Mouse (Mus musculus) kidney, embryonic 15.5 days (tissue): ENCODE measurements around the gene Inpp5f. TPM values are rescaled to one million over a fixed set of nuclear protein-coding genes. Genes with fewer than 3 reads are reported as not detected.

Experiments
- ATAC-seq: fragments of 200-750 bp; cut with Nextera tagmentation; replicated peaks from 2 replicates; pipeline ENCODE4 v1.8.0; 2017; ENCODE audit warnings: moderate TSS enrichment; ENCODE audit not compliant: low FRiP score
- H3K27ac ChIP-seq: fragments of 300-500 bp; sonication (generic); 2 replicates; pipeline ENCODE4 v1.5.1; 2015; ENCODE audit warnings: mild to moderate bottlenecking, inconsistent platforms
- H3K27me3 ChIP-seq: fragments of 300-500 bp; sonication (generic); 2 replicates; pipeline ENCODE4 v1.6.1; 2015; ENCODE audit warnings: inconsistent platforms
- H3K36me3 ChIP-seq: fragments of 300-500 bp; sonication (generic); 2 replicates; pipeline ENCODE4 v1.6.1; 2015; ENCODE audit warnings: inconsistent platforms
- H3K4me1 ChIP-seq: fragments of 300-500 bp; sonication (generic); 2 replicates; pipeline ENCODE4 v1.6.1; 2015; ENCODE audit warnings: inconsistent platforms
- H3K4me2 ChIP-seq: fragments of 300-500 bp; sonication (generic); 2 replicates; pipeline ENCODE4 v1.6.1; 2015; ENCODE audit warnings: moderate library complexity, mild to moderate bottlenecking, inconsistent platforms
- H3K4me3 ChIP-seq: fragments of 300-500 bp; sonication (generic); replicated peaks from 2 replicates; pipeline ENCODE4 v1.5.1; 2015; ENCODE audit warnings: mild to moderate bottlenecking, inconsistent platforms
- H3K9ac ChIP-seq: fragments of 300-500 bp; sonication (generic); 2 replicates; pipeline ENCODE4 v1.6.1; 2015; ENCODE audit warnings: mild to moderate bottlenecking, inconsistent platforms
- H3K9me3 ChIP-seq: fragments of 300-500 bp; sonication (generic); replicated peaks from 2 replicates; pipeline ENCODE4 v1.6.1; 2016; ENCODE audit warnings: inconsistent platforms
- WGBS: fragments of 180-500 bp; shearing (Covaris S2); methylation state at CpG from one replicate; pipeline ENCODE4 v1.1.7; 2015; ENCODE audit warnings: mixed read lengths; 5-methylcytosine and 5-hydroxymethylcytosine counted together
- polyA plus RNA-seq: library from polyadenylated mRNA; unstranded; fragments of >200 nt; fragmentation: Nextera tagmentation; extraction: Ambion mirVana; gene quantifications from 2 replicates; pipeline ENCODE4 v1.2.1, GENCODE M21; 2015

Gene Inpp5f
- polyA plus RNA-seq, 1 experiment from 2014 or later, result 25.6 TPM

DNA sequence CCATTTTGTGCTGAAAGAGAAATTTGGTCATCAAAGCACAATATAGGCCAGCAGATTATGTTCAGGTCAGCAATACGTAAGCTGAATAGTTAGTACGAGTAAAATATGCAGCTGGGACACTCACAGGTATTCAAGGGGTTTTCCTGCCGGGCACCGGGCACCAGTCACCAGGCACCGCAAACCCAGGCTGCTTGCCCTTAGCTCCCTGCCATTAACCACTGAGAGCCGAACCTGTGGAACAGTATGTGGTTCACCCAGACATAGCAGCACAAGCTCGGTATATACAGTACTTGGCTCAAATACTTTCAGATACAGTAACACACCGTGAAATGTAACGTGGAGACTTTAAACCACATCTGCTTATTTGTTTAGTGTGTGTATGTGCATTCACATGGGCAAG is 114.1 kb downstream of the Inpp5f start:
- no peak for ATAC-seq
- Histone ChIP-seq H3K4me2 (no peak overlapping the region), H3K4me3 (no peak overlapping the region), H3K4me1 (peaks cover 23% of the 10 kb centered on the region), H3K27me3 (no peaks in the 10 kb centered on the region), H3K27ac (peak overlapping the region; percentile 49; the same call in 1 of the 2 replicates), H3K36me3 (peaks cover 42% of the 10 kb centered on the region), H3K9me3 (no peaks in the 10 kb centered on the region), H3K9ac (no peak overlapping the region)
- WGBS, result 86% methylated on average over 9 of the region's 9 CpGs

GRCm38 (mm10) chr7:128726999-128727398 is 115.9 kb downstream of the Inpp5f start:
- 76% methylated on average over 10 of the region's 10 CpGs for WGBS
- peaks cover 26% of the 10 kb centered on the region for H3K4me1 ChIP-seq
- H3K4me2 ChIP-seq, result no peak overlapping the region
- H3K27ac ChIP-seq, result no peak overlapping the region
- H3K36me3 ChIP-seq, result peaks cover 26% of the 10 kb centered on the region
- H3K27me3 ChIP-seq, result no peaks in the 10 kb centered on the region
- ATAC-seq, result no peak
- no peak overlapping the region for H3K9ac ChIP-seq
- H3K9me3 ChIP-seq, result no peaks in the 10 kb centered on the region
- H3K4me3 ChIP-seq, result no peak overlapping the region

DNA sequence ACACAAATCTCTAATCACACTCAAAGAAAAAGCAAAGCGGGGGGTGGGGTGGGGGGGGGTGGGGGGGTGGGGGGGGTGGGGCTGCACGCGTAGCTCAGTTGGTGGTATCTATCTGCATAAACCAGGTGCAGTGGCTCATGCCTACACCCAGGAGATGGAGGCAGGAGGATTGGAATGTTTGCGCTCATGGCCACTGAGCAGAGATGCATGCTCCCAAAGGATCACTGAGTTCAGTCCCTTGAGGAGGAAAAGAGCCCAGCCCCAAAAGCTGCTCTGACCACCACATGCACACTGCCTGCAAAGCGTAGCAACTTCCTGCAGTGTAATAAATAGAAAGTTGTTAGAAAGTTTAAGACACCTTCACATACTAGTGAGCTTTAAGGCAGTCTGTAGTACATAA is 116.6 kb downstream of the Inpp5f start:
- H3K27ac ChIP-seq, result no peak overlapping the region
- no peak overlapping the region for H3K4me2 ChIP-seq
- no peaks in the 10 kb centered on the region for H3K27me3 ChIP-seq
- peaks cover 29% of the 10 kb centered on the region for H3K4me1 ChIP-seq
- H3K9ac ChIP-seq, result no peak overlapping the region
- peaks cover 19% of the 10 kb centered on the region for H3K36me3 ChIP-seq
- H3K4me3 ChIP-seq, result no peak overlapping the region
- WGBS, result 61% methylated on average over 5 of the region's 5 CpGs
- H3K9me3 ChIP-seq, result no peaks in the 10 kb centered on the region
- ATAC-seq, result no peak

DNA sequence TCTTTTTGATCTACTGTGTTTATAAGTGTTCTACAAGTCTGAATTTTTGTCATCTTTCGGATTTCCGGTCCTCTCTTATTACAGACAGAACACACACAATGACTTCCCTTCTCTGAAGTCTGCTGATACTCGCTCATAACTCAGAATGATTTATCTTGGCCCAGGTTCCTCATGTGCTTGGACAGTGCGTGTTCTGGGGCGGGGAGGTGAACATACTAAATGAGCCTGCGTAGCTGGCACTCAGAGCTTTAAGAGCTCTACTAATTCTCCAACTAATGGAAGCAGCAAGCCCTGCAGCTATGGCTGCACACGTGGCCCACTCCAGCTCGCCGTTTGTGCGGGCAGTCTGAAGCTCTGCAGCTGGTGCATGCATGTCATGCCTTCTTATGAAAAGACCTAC is 117.6 kb downstream of the Inpp5f start:
- Histone ChIP-seq H3K4me3 (no peak overlapping the region), H3K36me3 (peaks cover 12% of the 10 kb centered on the region), H3K27ac (no peak overlapping the region), H3K9ac (no peak overlapping the region), H3K4me1 (peaks cover 29% of the 10 kb centered on the region), H3K27me3 (no peaks in the 10 kb centered on the region), H3K4me2 (no peak overlapping the region), H3K9me3 (no peaks in the 10 kb centered on the region)
- 68% methylated on average over 10 of the region's 10 CpGs for WGBS
- no peak; the same call in 1 of the 2 replicates for ATAC-seq

DNA sequence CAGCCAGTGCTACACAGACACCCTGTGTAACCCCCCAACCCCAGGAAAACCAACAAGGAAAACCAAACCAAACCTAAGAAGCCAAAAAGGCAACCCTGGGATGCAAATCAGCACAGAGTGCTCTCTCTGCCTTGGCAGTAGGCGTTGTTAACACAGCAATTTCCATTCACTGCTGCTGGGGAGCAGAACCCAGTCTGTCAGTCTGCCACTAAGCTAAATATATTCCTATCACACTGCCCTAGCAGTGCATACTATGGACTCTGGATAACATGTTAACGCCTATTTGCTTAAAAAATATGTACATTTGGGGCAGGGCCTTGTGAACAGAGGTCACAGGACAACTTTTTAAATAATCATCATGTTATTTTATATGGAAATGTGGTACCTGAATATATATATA is 120.5 kb downstream of the Inpp5f start:
- Histone ChIP-seq H3K27me3 (no peaks in the 10 kb centered on the region), H3K9ac (no peak overlapping the region), H3K4me1 (peaks cover 19% of the 10 kb centered on the region), H3K4me3 (no peak overlapping the region), H3K36me3 (peaks cover 11% of the 10 kb centered on the region), H3K27ac (no peak overlapping the region), H3K4me2 (no peak overlapping the region), H3K9me3 (no peaks in the 10 kb centered on the region)
- WGBS, result 82% methylated on average over 2 of the region's 2 CpGs
- no peak for ATAC-seq

DNA sequence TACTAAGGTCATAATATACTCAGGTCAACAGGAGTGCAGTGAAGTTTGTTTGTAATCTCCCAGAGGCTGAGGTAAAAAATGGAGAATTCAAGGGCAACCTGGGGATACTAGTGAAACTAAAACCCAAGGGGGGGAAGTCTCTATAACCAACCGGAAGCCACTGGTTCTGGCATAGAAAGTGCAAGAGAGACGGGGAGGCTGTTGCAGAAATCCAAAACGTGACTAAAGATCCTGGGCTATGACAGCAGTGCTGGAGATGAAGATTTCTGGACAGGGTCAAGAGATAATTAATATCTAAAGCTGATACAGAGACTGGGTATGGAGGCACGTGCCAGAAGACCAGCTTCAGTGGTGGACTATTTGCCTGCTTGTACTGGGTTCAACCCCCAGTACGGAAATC is 126.9 kb downstream of the Inpp5f start:
- ATAC-seq, result no peak
- WGBS, result 58% methylated on average over 5 of the region's 5 CpGs
- H3K27ac ChIP-seq, result no peak overlapping the region
- H3K9me3 ChIP-seq, result no peaks in the 10 kb centered on the region
- no peak overlapping the region for H3K9ac ChIP-seq
- H3K4me3 ChIP-seq, result peak overlapping the region; percentile 99
- peaks cover 26% of the 10 kb centered on the region for H3K4me1 ChIP-seq
- 0 out of 2 replicates have a peak, but pooled peaks cover 3% of the 10 kb centered on the region for H3K27me3 ChIP-seq
- H3K36me3 ChIP-seq, result peaks cover 11% of the 10 kb centered on the region
- H3K4me2 ChIP-seq, result peak overlapping the region; percentile 82

DNA sequence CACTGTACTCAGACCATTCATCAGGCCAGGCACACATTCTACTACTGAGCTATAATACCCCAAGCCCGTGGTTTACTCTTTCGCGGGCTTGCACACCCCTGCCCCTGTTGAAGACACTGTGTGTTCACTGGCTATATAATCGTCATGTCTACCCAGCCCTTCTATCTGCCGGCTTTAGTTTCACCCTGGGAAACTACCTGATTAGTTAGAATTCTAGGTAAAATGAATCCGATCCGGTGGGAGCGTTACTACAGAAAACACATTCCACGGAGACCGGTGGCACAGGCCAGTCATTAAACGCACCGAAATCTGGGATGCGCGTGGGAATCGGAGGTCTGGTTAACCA is 128.0 kb downstream of the Inpp5f start:
- Histone ChIP-seq H3K27me3 (0 out of 2 replicates have a peak, but pooled peaks cover 3% of the 10 kb centered on the region), H3K4me3 (peak overlapping the region; percentile 99), H3K9ac (peak overlapping the region; percentile 98), H3K4me1 (peaks cover 27% of the 10 kb centered on the region), H3K27ac (no peak overlapping the region), H3K9me3 (no peaks in the 10 kb centered on the region), H3K4me2 (peak overlapping the region; percentile 82), H3K36me3 (peaks cover 11% of the 10 kb centered on the region)
- 1% methylated on average over 15 of the region's 15 CpGs for WGBS
- ATAC-seq, result no peak

DNA sequence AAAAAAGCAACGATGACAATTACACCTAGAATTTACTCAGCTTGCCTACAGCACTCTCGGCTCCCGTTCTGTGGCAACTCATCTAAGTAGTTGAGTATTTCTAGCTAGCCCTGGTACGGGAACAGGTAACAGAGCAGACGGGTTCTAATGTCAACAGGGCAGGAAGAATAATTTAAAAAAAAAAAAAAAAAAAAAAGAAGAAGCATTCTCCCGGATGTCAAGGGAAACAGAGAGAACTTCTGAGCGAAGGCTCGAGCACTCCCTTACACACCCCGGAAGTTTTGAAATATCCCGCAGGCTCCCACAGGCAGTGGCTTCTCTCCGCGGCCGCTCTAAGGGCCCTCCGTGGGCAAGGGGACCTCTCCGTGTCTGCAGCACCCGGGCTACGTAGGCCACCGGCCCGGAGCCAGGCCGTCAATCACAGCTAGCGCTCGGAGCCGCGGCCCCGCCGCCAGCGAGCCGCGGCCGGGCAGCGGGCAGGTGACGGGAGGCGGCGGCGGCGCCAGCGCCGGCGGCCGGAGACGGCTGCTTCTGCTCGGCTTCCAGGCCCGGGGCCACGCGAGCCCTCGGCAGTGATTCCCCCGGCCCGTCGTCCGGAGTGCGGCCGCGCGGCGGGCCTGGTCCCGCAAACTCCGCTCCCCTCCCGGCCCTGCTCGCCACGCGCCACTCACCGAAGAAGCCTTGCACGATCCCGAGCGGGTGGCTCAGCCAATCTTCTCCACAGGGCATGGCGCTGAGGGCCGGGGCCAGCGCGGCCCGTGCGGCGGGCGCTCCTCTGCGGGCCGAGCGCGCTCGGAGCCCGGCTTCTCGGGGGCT is 128.5 kb downstream of the Inpp5f start:
- peak; percentile 64 for ATAC-seq
- H3K27me3 ChIP-seq, result 0 out of 2 replicates have a peak, but pooled peaks cover 3% of the 10 kb centered on the region
- WGBS, result under 1% methylated on average over 73 of the region's 80 CpGs

GRCm38 (mm10) chr7:128740334-128740733 is 129.2 kb downstream of the Inpp5f start, which contains the start of gene Mcmbp:
Gene Mcmbp (minus strand): TSS chr7:128740495.
- peak within 1 kb of the TSS; percentile 84 for H3K27ac ChIP-seq
- H3K9ac ChIP-seq, result peak within 1 kb of the TSS; percentile 98
- under 1% methylated on average over 33 of the region's 35 CpGs for WGBS
- peak within 1 kb of the TSS; percentile 82 for H3K4me2 ChIP-seq
- peaks cover 31% of the 10 kb centered on the region for H3K4me1 ChIP-seq
- no peaks in the 10 kb centered on the region for H3K9me3 ChIP-seq
- ATAC-seq, result peak; percentile 87
- peak within 1 kb of the TSS; percentile 99 for H3K4me3 ChIP-seq
- peaks cover 5% of the 10 kb centered on the region; the same call in 1 of the 2 replicates for H3K36me3 ChIP-seq
- 0 out of 2 replicates have a peak, but pooled peaks cover 3% of the 10 kb centered on the region for H3K27me3 ChIP-seq

More for the DNA sequence above, 128.5 kb downstream of the Inpp5f start:
- Histone ChIP-seq H3K4me2 (peak overlapping the region; percentile 82), H3K9me3 (no peaks in the 10 kb centered on the region), H3K9ac (peak overlapping the region; percentile 98), H3K36me3 (peaks cover 7% of the 10 kb centered on the region), H3K27ac (peak overlapping the region; percentile 84), H3K4me3 (peak overlapping the region; percentile 99), H3K4me1 (peaks cover 31% of the 10 kb centered on the region)

DNA sequence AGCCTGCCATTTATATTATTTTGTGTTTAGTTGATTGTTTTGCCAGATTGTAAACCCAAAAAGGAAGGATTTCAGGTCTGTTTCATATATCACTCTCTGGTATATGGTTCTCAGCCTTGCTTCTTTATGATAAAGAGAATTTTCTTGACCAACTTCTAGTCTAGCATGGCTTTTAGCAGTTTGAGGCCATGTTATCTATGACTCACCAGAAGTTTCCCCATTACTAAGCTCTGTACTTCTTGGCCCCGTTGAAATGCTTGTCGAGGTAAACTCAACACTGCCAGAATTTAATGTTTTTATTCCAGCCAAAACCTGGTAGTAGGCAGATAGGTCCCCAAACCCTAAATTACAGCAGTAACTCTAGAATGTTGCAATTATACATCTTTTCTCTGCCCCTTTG is 132.8 kb downstream of the Inpp5f start:
- ATAC-seq, result no peak
- Histone ChIP-seq H3K4me3 (peak overlapping the region; percentile 87), H3K27ac (no peak overlapping the region), H3K9ac (0 out of 2 replicates have a peak overlapping the region, but pooled peaks have one; percentile 42), H3K9me3 (no peaks in the 10 kb centered on the region), H3K36me3 (peaks cover 13% of the 10 kb centered on the region), H3K4me2 (peak overlapping the region; percentile 80), H3K27me3 (0 out of 2 replicates have a peak, but pooled peaks cover 3% of the 10 kb centered on the region), H3K4me1 (peaks cover 47% of the 10 kb centered on the region)
- 57% methylated on average over 2 of the region's 2 CpGs for WGBS

DNA sequence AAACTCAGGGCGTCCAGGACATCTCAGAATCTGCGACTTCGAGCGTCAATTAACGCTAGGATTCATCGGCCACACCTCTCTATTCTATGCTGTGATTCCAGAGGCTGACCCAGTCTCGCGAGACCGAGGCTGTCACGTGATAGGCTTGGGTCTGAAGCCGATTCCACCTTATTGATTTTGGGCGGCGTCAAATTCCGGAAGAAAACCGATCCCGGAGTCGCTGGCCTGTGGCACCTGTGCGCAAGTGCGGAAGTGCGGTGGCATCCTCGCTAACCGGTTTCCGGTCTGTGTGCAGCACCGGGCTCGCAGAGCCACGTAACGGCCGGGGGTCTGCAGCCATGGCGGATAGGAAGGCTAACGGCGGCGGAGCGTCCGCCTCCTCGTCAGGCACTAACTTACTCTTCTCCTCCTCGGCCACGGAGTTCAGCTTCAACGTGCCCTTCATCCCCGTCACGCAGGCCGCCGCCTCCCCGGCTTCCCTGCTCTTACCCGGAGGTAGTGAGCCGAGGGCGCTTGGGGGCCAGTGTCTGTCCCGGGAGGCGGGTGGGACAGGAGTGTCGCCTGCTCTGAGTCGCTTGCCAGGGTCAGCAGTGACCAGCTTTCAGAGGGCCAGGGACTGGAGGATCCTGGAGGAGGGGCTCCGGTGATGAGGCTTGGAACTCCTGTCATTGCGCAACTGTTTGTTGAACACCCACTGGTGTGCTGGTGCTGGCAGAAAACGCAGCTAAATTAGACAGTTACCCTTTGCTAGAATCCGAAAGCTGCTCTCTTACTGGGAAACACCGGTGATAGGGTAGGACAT is 133.8 kb downstream of the Inpp5f start, which contains the start of gene Sec23ip:
Sec23ip (plus strand) TSS at position 260 of the 802 bp plus-strand sequence.
- Histone ChIP-seq H3K36me3 (peaks cover 14% of the 10 kb centered on the region), H3K4me1 (peaks cover 47% of the 10 kb centered on the region), H3K9ac (peak within 1 kb of the TSS; percentile 81), H3K4me2 (peak within 1 kb of the TSS; percentile 80), H3K4me3 (peak within 1 kb of the TSS; percentile 87), H3K9me3 (no peaks in the 10 kb centered on the region), H3K27ac (peak within 1 kb of the TSS; percentile 54), H3K27me3 (0 out of 2 replicates have a peak, but pooled peaks cover 3% of the 10 kb centered on the region)
- ATAC-seq, result peak; percentile 86
- under 1% methylated on average over 55 of the region's 55 CpGs for WGBS
